Mouse (Mus musculus): ENCODE data around the gene Kncn.

GRCm38 (mm10) chr4:115847377-115847776 is 36.8 kb upstream of the Kncn start:
- TF ChIP-seq CTCF (IDR thresholded peaks at IDR 0.05) = 0 out of 2 replicates have a peak, but pooled peaks have one; percentile 14
- no peak for TF ChIP-seq POLR2A (IDR thresholded peaks at IDR 0.05; ENCODE audit: insufficient read depth, low read depth, low read length)

Data from heart, adult 2 months (tissue).